Mouse (Mus musculus) embryonic fibroblast, embryonic 13.5 days (primary cell): ENCODE data around the gene Ttc39a.

ENCODE experiments used
- CTCF ChIP-seq: IDR thresholded peaks from 2 replicates; pipeline ENCODE4 v1.5.1; 2011; ENCODE audit warnings: mild to moderate bottlenecking, control low read depth, low read length, moderate library complexity, borderline replicate concordance; ENCODE audit not compliant: insufficient read depth
- POLR2A ChIP-seq: IDR thresholded peaks from 2 replicates; pipeline ENCODE4 v1.6.1; 2011; ENCODE audit warnings: low read depth, mild to moderate bottlenecking, control low read depth, low read length, moderate library complexity

- TF ChIP-seq POLR2A (no peak), CTCF (no peak)
Measured at GRCm38 (mm10) chr4:109456821-109457220, 50.4 kb downstream of the Ttc39a start.
